Mouse (Mus musculus): ENCODE measurements at regions not wholly inside any gene's neighbourhood (a gene's known extent, or its start where the extent isn't known, plus 50 kb on each side); places are given as distances from the start of the nearest gene placed in this dataset.

- Histone ChIP-seq H3K27me3 (no peaks in the 10 kb centered on the region), H3K4me2 (peak overlapping the region; percentile 9; the same call in 1 of the 2 replicates), H3K9ac (no peak overlapping the region), H3K4me3 (replicated peaks) (no peak overlapping the region), H3K4me1 (peaks cover 12% of the 10 kb centered on the region), H3K36me3 (replicated peaks) (no peaks in the 10 kb centered on the region), H3K9me3 (no peaks in the 10 kb centered on the region), H3K27ac (no peak overlapping the region)
- no peak; the same call in 1 of the 2 replicates for ATAC-seq (ENCODE audit: low FRiP score)
- WGBS: 9% methylated on average over 6 of the region's 6 CpGs
Observed at GRCm38 (mm10) chr10:111867102-111867501, 105.4 kb upstream of the Krr1 start.

GRCm38 (mm10) chr10:111867538-111867937 is 104.9 kb upstream of the Krr1 start:
- WGBS: 2% methylated on average over 6 of the region's 6 CpGs
- no peaks in the 10 kb centered on the region for H3K27me3 ChIP-seq
- no peak; the same call in 1 of the 2 replicates for ATAC-seq (ENCODE audit: low FRiP score)
- H3K9me3 ChIP-seq: no peaks in the 10 kb centered on the region
- H3K9ac ChIP-seq: no peak overlapping the region
- no peaks in the 10 kb centered on the region for H3K36me3 ChIP-seq (replicated peaks)
- H3K4me3 ChIP-seq (replicated peaks): no peak overlapping the region
- H3K4me1 ChIP-seq: peaks cover 12% of the 10 kb centered on the region
- H3K27ac ChIP-seq: peak overlapping the region; percentile 16; the same call in 1 of the 2 replicates
- H3K4me2 ChIP-seq: peak overlapping the region; percentile 9; the same call in 1 of the 2 replicates

GRCm38 (mm10) chr10:111880354-111880753 is 92.1 kb upstream of the Krr1 start:
- H3K36me3 ChIP-seq (replicated peaks): no peaks in the 10 kb centered on the region
- H3K4me1 ChIP-seq: peaks cover 10% of the 10 kb centered on the region
- no peak overlapping the region for H3K4me2 ChIP-seq
- H3K4me3 ChIP-seq (replicated peaks): no peak overlapping the region
- H3K27me3 ChIP-seq: no peaks in the 10 kb centered on the region
- no peak overlapping the region for H3K9ac ChIP-seq
- no peaks in the 10 kb centered on the region for H3K9me3 ChIP-seq
- no peak for ATAC-seq (ENCODE audit: low FRiP score)
- 84% methylated on average over 3 of the region's 3 CpGs for WGBS
- no peak overlapping the region for H3K27ac ChIP-seq

- Histone ChIP-seq H3K4me1 (peaks cover 10% of the 10 kb centered on the region), H3K27me3 (no peaks in the 10 kb centered on the region), H3K36me3 (replicated peaks) (no peaks in the 10 kb centered on the region), H3K9me3 (no peaks in the 10 kb centered on the region), H3K27ac (no peak overlapping the region), H3K4me3 (replicated peaks) (no peak overlapping the region), H3K4me2 (no peak overlapping the region; the same call in 1 of the 2 replicates), H3K9ac (no peak overlapping the region)
- ATAC-seq (ENCODE audit: low FRiP score): 0 out of 2 replicates have a peak, but pooled peaks have one; percentile 36
- WGBS: 62% methylated on average over 24 of the region's 24 CpGs
Observed at GRCm38 (mm10) chr10:111881339-111882211, 90.9 kb upstream of the Krr1 start.

- 95% methylated on average over 6 of the region's 6 CpGs for WGBS
Observed at GRCm38 (mm10) chr10:111882521-111882920, 89.9 kb upstream of the Krr1 start.

GRCm38 (mm10) chr10:111884701-111885100 is 87.8 kb upstream of the Krr1 start:
- Histone ChIP-seq H3K4me2 (no peak overlapping the region), H3K27ac (no peak overlapping the region), H3K27me3 (no peaks in the 10 kb centered on the region), H3K4me1 (peaks cover 10% of the 10 kb centered on the region), H3K36me3 (replicated peaks) (no peaks in the 10 kb centered on the region), H3K9ac (no peak overlapping the region), H3K4me3 (replicated peaks) (no peak overlapping the region), H3K9me3 (no peaks in the 10 kb centered on the region)
- WGBS: 87% methylated on average over 4 of the region's 4 CpGs
- no peak for ATAC-seq (ENCODE audit: low FRiP score)

More at GRCm38 (mm10) chr10:111882521-111882920, 89.9 kb upstream of the Krr1 start:
- no peaks in the 10 kb centered on the region for H3K9me3 ChIP-seq
- H3K36me3 ChIP-seq (replicated peaks): no peaks in the 10 kb centered on the region
- H3K27me3 ChIP-seq: no peaks in the 10 kb centered on the region
- no peak for ATAC-seq (ENCODE audit: low FRiP score)
- H3K4me2 ChIP-seq: no peak overlapping the region
- no peak overlapping the region for H3K4me3 ChIP-seq (replicated peaks)
- H3K27ac ChIP-seq: no peak overlapping the region
- peaks cover 10% of the 10 kb centered on the region for H3K4me1 ChIP-seq
- H3K9ac ChIP-seq: no peak overlapping the region

GRCm38 (mm10) chr10:111889111-111889510 is 83.4 kb upstream of the Krr1 start:
- no peak overlapping the region for H3K27ac ChIP-seq

GRCm38 (mm10) chr10:111893489-111893888 is 79.0 kb upstream of the Krr1 start:
- Histone ChIP-seq H3K9me3 (no peaks in the 10 kb centered on the region), H3K9ac (no peak overlapping the region), H3K4me1 (no peaks in the 10 kb centered on the region), H3K27me3 (no peaks in the 10 kb centered on the region), H3K4me3 (replicated peaks) (no peak overlapping the region), H3K27ac (no peak overlapping the region), H3K36me3 (replicated peaks) (no peaks in the 10 kb centered on the region), H3K4me2 (no peak overlapping the region)
- no peak for ATAC-seq (ENCODE audit: low FRiP score)
- WGBS: 93% methylated on average over 5 of the region's 5 CpGs

More at GRCm38 (mm10) chr10:111889111-111889510, 83.4 kb upstream of the Krr1 start:
- ATAC-seq (ENCODE audit: low FRiP score): no peak
- no peak overlapping the region for H3K4me2 ChIP-seq
- H3K4me3 ChIP-seq (replicated peaks): no peak overlapping the region
- H3K36me3 ChIP-seq (replicated peaks): no peaks in the 10 kb centered on the region
- H3K9ac ChIP-seq: no peak overlapping the region
- no peaks in the 10 kb centered on the region for H3K4me1 ChIP-seq
- 97% methylated on average over 5 of the region's 5 CpGs for WGBS
- H3K9me3 ChIP-seq: no peaks in the 10 kb centered on the region
- H3K27me3 ChIP-seq: no peaks in the 10 kb centered on the region

- H3K4me3 ChIP-seq (replicated peaks): no peak overlapping the region
- no peaks in the 10 kb centered on the region for H3K36me3 ChIP-seq (replicated peaks)
- H3K4me1 ChIP-seq: no peaks in the 10 kb centered on the region
- H3K9me3 ChIP-seq: no peaks in the 10 kb centered on the region
- no peaks in the 10 kb centered on the region for H3K27me3 ChIP-seq
- WGBS: 91% methylated on average over 8 of the region's 8 CpGs
- no peak overlapping the region for H3K9ac ChIP-seq
- no peak overlapping the region for H3K27ac ChIP-seq
- no peak overlapping the region for H3K4me2 ChIP-seq
- no peak for ATAC-seq (ENCODE audit: low FRiP score)
Observed at GRCm38 (mm10) chr10:111893941-111894340, 78.5 kb upstream of the Krr1 start.

- H3K4me1 ChIP-seq: peaks cover 14% of the 10 kb centered on the region
- no peak for ATAC-seq (ENCODE audit: low FRiP score)
- H3K9me3 ChIP-seq: no peaks in the 10 kb centered on the region
- 67% methylated on average over 3 of the region's 3 CpGs for WGBS
- H3K36me3 ChIP-seq (replicated peaks): no peaks in the 10 kb centered on the region
- H3K4me2 ChIP-seq: no peak overlapping the region
- H3K9ac ChIP-seq: no peak overlapping the region
- no peaks in the 10 kb centered on the region for H3K27me3 ChIP-seq
- H3K4me3 ChIP-seq (replicated peaks): no peak overlapping the region
- no peak overlapping the region for H3K27ac ChIP-seq
Observed at GRCm38 (mm10) chr10:111897361-111897760, 75.1 kb upstream of the Krr1 start.

- H3K9me3 ChIP-seq: no peaks in the 10 kb centered on the region
- H3K4me3 ChIP-seq (replicated peaks): no peak overlapping the region
- no peak overlapping the region for H3K9ac ChIP-seq
- H3K4me1 ChIP-seq: peaks cover 14% of the 10 kb centered on the region
- H3K4me2 ChIP-seq: peak overlapping the region; percentile 5; the same call in 1 of the 2 replicates
- H3K36me3 ChIP-seq (replicated peaks): no peaks in the 10 kb centered on the region
- 46% methylated on average over 17 of the region's 17 CpGs for WGBS
- 0 out of 2 replicates have a peak overlapping the region, but pooled peaks have one; percentile 63 for H3K27ac ChIP-seq
- no peaks in the 10 kb centered on the region for H3K27me3 ChIP-seq
- peak; percentile 30; the same call in 1 of the 2 replicates for ATAC-seq (ENCODE audit: low FRiP score)
Observed at GRCm38 (mm10) chr10:111900723-111901716, 71.4 kb upstream of the Krr1 start.

GRCm38 (mm10) chr10:111903956-111904355 is 68.5 kb upstream of the Krr1 start:
- no peak overlapping the region for H3K4me2 ChIP-seq
- no peaks in the 10 kb centered on the region for H3K36me3 ChIP-seq (replicated peaks)
- ATAC-seq (ENCODE audit: low FRiP score): no peak
- no peak overlapping the region for H3K4me3 ChIP-seq (replicated peaks)
- H3K9ac ChIP-seq: no peak overlapping the region
- 90% methylated on average over 8 of the region's 8 CpGs for WGBS
- no peaks in the 10 kb centered on the region for H3K9me3 ChIP-seq
- peaks cover 14% of the 10 kb centered on the region for H3K4me1 ChIP-seq
- no peak overlapping the region for H3K27ac ChIP-seq
- no peaks in the 10 kb centered on the region for H3K27me3 ChIP-seq
